13 mouse cellular contexts compared by ENCODE assay signal in the genomic region with DNA sequence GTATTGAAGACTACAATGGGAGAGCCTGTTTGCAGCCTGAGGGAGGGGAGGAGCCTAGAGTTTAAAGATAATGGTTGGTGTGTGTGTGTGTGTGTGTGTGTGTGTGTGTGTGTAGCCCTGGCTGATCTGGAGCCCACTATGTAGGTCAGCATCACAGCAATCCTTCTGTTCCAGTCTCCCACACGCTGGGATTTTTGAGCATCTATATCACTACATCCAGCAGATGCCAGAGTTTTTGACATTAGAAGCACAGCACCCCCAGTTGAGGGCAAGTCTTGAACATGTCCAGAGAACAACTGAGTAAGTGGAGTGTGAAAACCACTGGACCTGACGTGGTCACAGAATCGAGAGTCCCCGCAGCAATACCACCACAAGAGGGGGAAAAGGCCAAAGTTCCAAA. TPM values are rescaled to one million over a fixed set of nuclear protein-coding genes. Genes with fewer than 3 reads are reported as not detected.
DNase-seq lines count a peak whose midpoint lies in the region; ATAC-seq and TF ChIP-seq lines count a peak whose summit lies in the region.
"Had no signal": no experiment of that assay in that cellular context is flagged by ENCODE, and none has a peak within 500 bp of the region (broad histone marks: within the 10 kb centered on the region; RNA-seq: fewer than 3 reads in every experiment).

No protein-coding gene starts in this region.

- peaks cover 13% of the 10 kb centered on the region; the same call in 1 of the 2 replicates for H3K27me3 ChIP-seq in embryonic facial prominence, embryonic 10.5 days (replicated peaks; ENCODE audit: low read depth, poor library complexity, severe bottlenecking)
- H3K27me3 ChIP-seq in hindbrain, embryonic 13.5 days = no peaks in the 10 kb centered on the region; the same call in 1 of the 2 replicates

- no peak overlapping the region for H3K27ac ChIP-seq in layer of hippocampus, adult 2 months
- H3K27ac ChIP-seq in embryonic facial prominence, embryonic 10.5 days (replicated peaks) = no peak overlapping the region
- no peak overlapping the region for H3K27ac ChIP-seq in hindbrain, embryonic 13.5 days

- ATAC-seq in hindbrain, embryonic 13.5 days (ENCODE audit: low FRiP score) = no peak
- no peak for ATAC-seq in frontal cortex, adult (ENCODE audit: low TSS enrichment)
- ATAC-seq: liver, postnatal 0 days had no signal

- no peak for DNase-seq in layer of hippocampus, adult 2 months (ENCODE audit: low spot score in 2 of 2)
- no peak for DNase-seq in layer of hippocampus, adult 9-10 months (ENCODE audit: low spot score)
- DNase-seq in embryonic facial prominence, embryonic 10.5 days (ENCODE audit: low spot score) = no peak
- DNase-seq in neural tube, embryonic 10.5 days (ENCODE audit: extremely low spot score, low spot score) = peak; percentile 18
- DNase-seq in right cerebral cortex, postnatal 25 days = no peak
- no peak for DNase-seq in left cerebral cortex, adult 8-10 months (ENCODE audit: low spot score in 2 of 2)
- DNase-seq: adrenal gland, postnatal 10 days; cerebellum, adult 2 months; gastrocnemius, postnatal 36 days; liver, postnatal 0 days had no signal

- no peaks in the 10 kb centered on the region for H3K9me3 ChIP-seq in embryonic facial prominence, embryonic 10.5 days
- no peaks in the 10 kb centered on the region for H3K9me3 ChIP-seq in hindbrain, embryonic 13.5 days

- H3K4me1 ChIP-seq in embryonic facial prominence, embryonic 10.5 days = peaks cover 65% of the 10 kb centered on the region
- peaks cover 56% of the 10 kb centered on the region for H3K4me1 ChIP-seq in hindbrain, embryonic 13.5 days (replicated peaks)

- no peaks in the 10 kb centered on the region for H3K36me3 ChIP-seq in embryonic facial prominence, embryonic 10.5 days (replicated peaks)
- no peaks in the 10 kb centered on the region for H3K36me3 ChIP-seq in hindbrain, embryonic 13.5 days

- WGBS in embryonic facial prominence, embryonic 10.5 days = 41% methylated on average over 4 of the region's 4 CpGs
- 36% methylated on average over 4 of the region's 4 CpGs for WGBS in hindbrain, embryonic 13.5 days

- H3K9ac ChIP-seq in hindbrain, embryonic 13.5 days = no peak overlapping the region
- H3K9ac ChIP-seq: liver, postnatal 0 days had no signal

- peak overlapping the region; percentile 86 for H3K4me3 ChIP-seq in layer of hippocampus, adult 2 months
- H3K4me3 ChIP-seq in embryonic facial prominence, embryonic 10.5 days = peak overlapping the region; percentile 16; the same call in 1 of the 2 replicates
- peak overlapping the region; percentile 79 for H3K4me3 ChIP-seq in hindbrain, embryonic 13.5 days

- peak overlapping the region; percentile 94 for H3K4me2 ChIP-seq in hindbrain, embryonic 13.5 days

- no peak for TF ChIP-seq CTCF in layer of hippocampus, adult 2 months (conservative IDR thresholded peaks at IDR 0.05)

RNA-seq across cellular contexts. Expression of a gene that starts 4.2 kb away (rescaled TPM):
- 100 to 1,000 TPM; 130 to 131 TPM for total RNA-seq in layer of hippocampus, adult 2 months (2021)
- polyA plus RNA-seq in embryonic facial prominence, embryonic 10.5 days (2016; fragmentation: Nextera tagmentation; extraction: Ambion mirVana) = 77.5 and 101 TPM in 2 replicates
- 210 and 215 TPM in 2 replicates for polyA plus RNA-seq in hindbrain, embryonic 13.5 days (2015; fragmentation: Nextera tagmentation; extraction: Ambion mirVana)
- 100 to 1,000 TPM; 173 to 178 (median 176) TPM for total RNA-seq in left cerebral cortex, adult 8-10 months (2022)
- total RNA-seq: MEL had no signal

Comparison
In these comparisons a context has a peak if more than half of its experiments do, and no peak if none do; other contexts are left out.
1. H3K4me3 ChIP-seq: peak in every context shown above with its lines; median percentile 86 in layer of hippocampus, adult 2 months; 79 in hindbrain, embryonic 13.5 days; 16 in embryonic facial prominence, embryonic 10.5 days.